Mouse (Mus musculus): ENCODE measurements around the gene Ubap1l. TPM values are rescaled to one million over a fixed set of nuclear protein-coding genes. Genes with fewer than 3 reads are reported as not detected.

Gene Ubap1l
- total RNA-seq, 2 experiments from 2014 or later: 4.5 to 7.4 TPM

DNA sequence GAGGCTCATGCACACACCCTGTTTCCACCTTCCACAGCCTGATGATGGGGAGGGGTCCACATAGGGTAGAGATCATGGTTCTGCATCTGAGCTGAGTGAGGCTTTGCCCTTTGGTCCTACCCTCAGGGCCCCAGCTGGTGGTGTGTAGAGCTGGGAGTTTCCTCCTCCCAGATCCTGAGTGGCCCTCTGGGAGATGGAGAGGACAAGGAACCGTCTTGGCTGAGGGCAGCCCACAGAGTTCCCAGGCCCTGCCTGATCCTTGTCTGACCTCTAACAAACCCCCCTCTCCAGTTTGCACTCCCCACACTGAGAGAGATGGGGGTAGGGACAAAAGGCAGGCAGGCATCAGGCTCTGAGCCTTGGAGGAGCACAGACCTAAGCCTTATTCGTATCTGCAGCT, 33.5 kb downstream of the Ubap1l start:
- DNase-seq (ENCODE audit: extremely low spot score in 1 of 2, low spot score in 2 of 2): no peak
- Histone ChIP-seq H3K4me3 (no peak overlapping the region), H3K27ac (no peak overlapping the region)
- intact Hi-C loops (cut with DNase I): no loop called here
- TF ChIP-seq CTCF (IDR thresholded peaks at IDR 0.05): no peak

DNA sequence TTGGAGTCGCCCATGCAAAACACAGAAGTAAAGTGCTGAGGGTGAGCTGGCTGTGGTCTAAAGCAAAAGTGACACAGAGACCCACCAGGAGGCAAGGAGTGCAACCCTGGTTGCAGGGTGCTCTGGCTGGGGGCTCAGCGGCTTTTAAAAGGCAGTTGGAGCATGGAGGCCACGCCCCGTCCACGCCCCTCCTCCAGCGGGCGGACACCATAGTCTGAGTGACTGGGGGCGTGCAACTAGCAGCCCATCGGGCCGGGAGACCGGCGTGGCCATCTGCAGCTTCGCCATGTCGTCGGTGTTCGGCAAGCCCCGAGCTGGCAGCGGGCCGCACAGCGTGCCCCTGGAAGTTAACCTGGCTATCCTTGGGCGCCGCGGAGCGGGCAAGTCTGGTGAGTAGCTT, 37.4 kb downstream of the Ubap1l start, which contains the start of gene Rasl12:
Gene Rasl12 (plus strand): TSS at position 228 of the 400 bp plus-strand sequence.
- Histone ChIP-seq H3K27ac (peak within 1 kb of the TSS; percentile 8), H3K4me3 (peak within 1 kb of the TSS; percentile 43)
- intact Hi-C loops (cut with DNase I): no loop called here
- DNase-seq (ENCODE audit: extremely low spot score in 1 of 2, low spot score in 2 of 2): peak; percentile 26 to 39
- no peak for TF ChIP-seq CTCF (IDR thresholded peaks at IDR 0.05)

- no peak for DNase-seq (ENCODE audit: extremely low spot score in 1 of 2, low spot score in 2 of 2)
- Histone ChIP-seq H3K4me3 (no peak overlapping the region), H3K27ac (no peak overlapping the region)
- no peak for TF ChIP-seq CTCF (IDR thresholded peaks at IDR 0.05)
- intact Hi-C loops (cut with DNase I): no loop called here
Measured at GRCm38 (mm10) chr9:65399934-65400333, 39.1 kb downstream of the Ubap1l start.

DNA sequence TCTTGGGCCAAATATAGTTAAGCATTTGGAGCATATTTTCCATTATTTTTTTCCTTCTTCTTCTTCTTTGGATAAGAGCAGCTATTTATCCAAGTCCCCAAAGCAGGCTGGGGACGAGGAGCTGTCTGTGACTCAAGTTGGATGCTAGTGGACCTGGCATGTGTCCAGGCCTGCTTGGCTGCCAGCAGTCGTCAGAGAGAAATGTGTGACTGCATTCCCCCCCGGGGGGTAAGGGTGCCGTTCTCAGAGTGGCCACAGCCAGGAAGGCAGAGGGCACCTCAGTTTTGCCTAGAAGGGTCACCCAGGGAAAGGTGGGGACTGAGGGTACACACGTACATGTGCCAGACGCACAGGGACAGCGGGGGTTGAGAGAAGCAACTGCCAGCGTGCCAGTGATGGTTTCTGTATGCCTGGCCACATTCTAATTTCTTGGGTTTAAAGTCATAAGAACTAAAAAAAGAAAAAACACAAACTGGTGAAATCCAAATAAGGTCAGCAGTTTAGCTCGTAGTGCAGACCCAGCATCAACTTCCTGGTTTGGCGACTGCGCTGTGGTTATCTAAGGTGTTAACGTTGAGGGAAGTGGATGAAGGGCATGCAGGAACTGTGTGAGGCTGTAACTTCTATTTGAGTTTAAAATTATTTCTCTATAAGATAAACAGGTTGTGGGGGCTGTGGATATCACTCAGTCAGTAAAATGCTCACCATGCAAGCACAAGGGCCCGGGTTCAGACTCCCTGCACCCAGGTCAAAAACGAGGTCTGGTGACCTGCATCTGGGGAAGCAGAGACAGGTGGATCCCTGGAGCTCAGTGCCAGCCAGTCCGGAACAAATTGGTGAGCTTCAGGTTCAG, 43.7 kb downstream of the Ubap1l start:
- peak; percentile 64 to 65 for DNase-seq (ENCODE audit: extremely low spot score in 1 of 2, low spot score in 2 of 2)
- intact Hi-C loops (cut with DNase I): no loop called here
- TF ChIP-seq CTCF (IDR thresholded peaks at IDR 0.05): no peak; the same call in 1 of the 2 replicates
- H3K27ac ChIP-seq: peak overlapping the region; percentile 51; the same call in 1 of the 2 replicates
- H3K4me3 ChIP-seq: no peak overlapping the region

DNA sequence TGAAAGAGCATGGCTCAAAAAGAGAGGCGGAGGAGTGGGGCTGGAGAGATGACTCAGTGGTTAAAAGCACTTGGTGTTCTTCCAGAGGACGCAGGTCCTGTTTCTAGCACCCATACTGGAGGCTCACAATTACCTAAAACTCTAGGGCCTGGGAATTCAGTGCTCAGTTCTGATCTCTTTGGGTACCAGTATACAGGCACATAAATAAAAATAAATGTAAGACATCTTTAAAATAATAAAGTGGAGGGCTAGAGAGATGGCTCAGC, 44.3 kb downstream of the Ubap1l start:
- no peak for DNase-seq (ENCODE audit: extremely low spot score in 1 of 2, low spot score in 2 of 2)
- TF ChIP-seq CTCF (IDR thresholded peaks at IDR 0.05): no peak

GRCm38 (mm10) chr9:65407327-65407726, 46.5 kb downstream of the Ubap1l start:
- TF ChIP-seq CTCF (IDR thresholded peaks at IDR 0.05): no peak
- DNase-seq (ENCODE audit: extremely low spot score in 1 of 2, low spot score in 2 of 2): no peak
- intact Hi-C loops (cut with DNase I): no loop called here
- Histone ChIP-seq H3K4me3 (no peak overlapping the region), H3K27ac (no peak overlapping the region)

More for the DNA sequence above, 44.3 kb downstream of the Ubap1l start:
- Histone ChIP-seq H3K4me3 (no peak overlapping the region), H3K27ac (no peak overlapping the region)
- intact Hi-C loops (cut with DNase I): no loop called here

GRCm38 (mm10) chr9:65407861-65408260, 47.0 kb downstream of the Ubap1l start:
- no peak for DNase-seq (ENCODE audit: extremely low spot score in 1 of 2, low spot score in 2 of 2)
- intact Hi-C loops (cut with DNase I): no loop called here
- Histone ChIP-seq H3K27ac (no peak overlapping the region), H3K4me3 (no peak overlapping the region)
- TF ChIP-seq CTCF (IDR thresholded peaks at IDR 0.05): no peak

DNA sequence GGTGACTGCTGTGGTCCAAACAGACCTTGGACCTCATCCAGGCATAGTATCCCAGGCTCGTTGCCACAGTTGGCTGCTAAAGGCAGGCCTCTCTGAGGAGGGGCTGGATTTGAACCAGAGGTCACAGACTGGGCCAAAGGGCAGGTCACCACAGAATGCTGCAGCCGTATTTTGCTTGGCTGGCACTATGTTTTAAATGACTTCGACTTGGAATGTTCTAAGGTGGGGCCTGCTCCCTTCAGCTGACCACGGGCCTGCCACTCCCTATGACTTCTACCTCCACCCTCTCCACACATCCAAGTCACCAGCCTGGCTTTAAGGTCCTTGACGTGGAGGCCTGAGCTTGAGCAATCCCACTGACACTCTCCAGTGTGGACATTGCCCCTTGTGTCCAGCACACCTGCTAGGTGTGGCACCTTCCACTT, 48.0 kb downstream of the Ubap1l start:
- Histone ChIP-seq H3K27ac (no peak overlapping the region), H3K4me3 (no peak overlapping the region)
- TF ChIP-seq CTCF (IDR thresholded peaks at IDR 0.05): no peak
- intact Hi-C loops (cut with DNase I): no loop called here
- no peak for DNase-seq (ENCODE audit: extremely low spot score in 1 of 2, low spot score in 2 of 2)

- intact Hi-C loops (cut with DNase I): no loop called here
- DNase-seq (ENCODE audit: extremely low spot score in 1 of 2, low spot score in 2 of 2): no peak
- H3K4me3 ChIP-seq: no peak overlapping the region
Measured at GRCm38 (mm10) chr9:65410378-65410777, 49.5 kb downstream of the Ubap1l start.

DNA sequence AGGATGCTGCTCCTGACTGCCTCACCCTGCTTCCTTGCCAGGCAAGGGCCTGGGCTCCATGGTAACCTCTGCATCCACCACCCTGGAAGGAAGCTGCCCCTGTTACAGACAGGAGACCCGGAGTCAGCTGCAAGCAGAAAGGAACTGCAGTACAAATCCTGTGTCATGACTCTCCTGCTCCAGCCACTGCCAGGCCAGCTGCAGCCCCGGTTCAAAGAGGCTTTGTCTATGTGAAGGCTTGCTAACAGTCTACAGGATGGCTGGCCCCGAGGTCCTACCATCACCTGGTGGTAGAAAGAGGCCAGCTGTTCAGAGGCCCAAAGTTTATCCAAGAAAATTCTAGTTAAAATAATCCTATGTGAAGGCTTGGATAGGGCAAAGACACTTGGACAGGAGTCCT, 50.5 kb downstream of the Ubap1l start:
- Histone ChIP-seq H3K4me3 (no peak overlapping the region), H3K27ac (peak overlapping the region; percentile 37)
- TF ChIP-seq CTCF (IDR thresholded peaks at IDR 0.05): no peak
- intact Hi-C loops (cut with DNase I): no loop called here
- no peak for DNase-seq (ENCODE audit: extremely low spot score in 1 of 2, low spot score in 2 of 2)

More at GRCm38 (mm10) chr9:65410378-65410777, 49.5 kb downstream of the Ubap1l start:
- H3K27ac ChIP-seq: no peak overlapping the region
- TF ChIP-seq CTCF (IDR thresholded peaks at IDR 0.05): no peak

DNA sequence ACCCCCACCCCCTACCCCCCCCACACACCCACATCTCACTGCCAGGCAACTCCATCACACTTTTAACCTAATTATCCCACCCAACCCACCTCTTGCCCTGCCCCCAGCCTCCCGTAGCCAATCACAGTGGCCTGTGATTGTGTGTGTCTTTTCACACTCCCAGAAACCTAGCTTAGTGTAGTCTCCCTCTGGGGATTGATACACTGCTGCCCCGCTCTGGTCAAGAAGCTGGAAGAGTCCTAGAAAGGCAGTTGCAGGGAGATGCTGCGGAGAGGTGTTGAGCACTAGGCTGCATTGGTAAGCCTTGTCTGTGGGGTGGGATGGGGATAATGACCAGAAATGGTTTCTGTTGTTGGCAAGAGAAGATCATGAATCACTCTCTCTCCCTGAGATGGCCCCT, 56.9 kb downstream of the Ubap1l start:
- TF ChIP-seq CTCF (IDR thresholded peaks at IDR 0.05): no peak; the same call in none of the 2 replicates
- intact Hi-C loops (cut with DNase I): no loop called here
- Histone ChIP-seq H3K27ac (no peak overlapping the region), H3K4me3 (no peak overlapping the region)
- DNase-seq (ENCODE audit: extremely low spot score in 1 of 2, low spot score in 2 of 2): no peak

DNA sequence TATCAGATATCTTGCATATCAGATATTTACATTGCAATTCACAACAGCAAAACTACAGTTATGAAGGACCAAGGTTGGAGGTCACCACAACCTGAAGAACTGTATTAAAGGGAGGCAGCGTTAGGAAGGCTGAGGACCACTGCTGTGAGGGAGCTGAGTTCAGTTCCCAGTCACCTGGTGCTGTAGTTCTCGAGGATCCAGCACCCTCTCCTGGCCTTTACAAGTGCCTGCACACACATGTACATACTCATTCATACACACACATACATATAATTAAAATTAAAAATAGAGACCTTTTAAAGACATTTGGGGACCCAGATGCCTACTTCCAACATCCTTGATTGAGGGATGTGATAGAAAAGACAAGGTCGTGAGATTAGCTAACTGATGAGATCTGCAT, 58.8 kb downstream of the Ubap1l start:
- intact Hi-C loops (cut with DNase I): no loop called here
- Histone ChIP-seq H3K4me3 (no peak overlapping the region), H3K27ac (no peak overlapping the region)
- no peak for DNase-seq (ENCODE audit: extremely low spot score in 1 of 2, low spot score in 2 of 2)
- TF ChIP-seq CTCF (IDR thresholded peaks at IDR 0.05): no peak; the same call in none of the 2 replicates
